Mouse (Mus musculus): ENCODE measurements around the gene Celf2. TPM values are rescaled to one million over a fixed set of nuclear protein-coding genes. Genes with fewer than 3 reads are reported as not detected.

The Celf2 gene
- polyA plus RNA-seq, 1 experiment from 2014 or later: 16.5 TPM

GRCm38 (mm10) chr2:6604347-6604746, 905.0 kb downstream of the Celf2 start:
- Histone ChIP-seq H3K9ac (replicated peaks; ENCODE audit: low read length) (no peak overlapping the region), H3K4me3 (ENCODE audit: low read length) (no peak overlapping the region), H3K27me3 (ENCODE audit: insufficient read depth, low read length) (no peaks in the 10 kb centered on the region), H3K27ac (ENCODE audit: low read length) (no peak overlapping the region), H3K4me1 (ENCODE audit: insufficient read depth, low read length) (no peaks in the 10 kb centered on the region), H3K36me3 (ENCODE audit: insufficient read depth, low read length) (no peaks in the 10 kb centered on the region), H3K9me3 (ENCODE audit: low read length) (no peaks in the 10 kb centered on the region), H3K4me2 (replicated peaks; ENCODE audit: low read depth, low read length) (no peak overlapping the region)
- WGBS: 91% methylated on average over 2 of the region's 2 CpGs
- ATAC-seq (ENCODE audit: low FRiP score, low TSS enrichment): no peak

DNA sequence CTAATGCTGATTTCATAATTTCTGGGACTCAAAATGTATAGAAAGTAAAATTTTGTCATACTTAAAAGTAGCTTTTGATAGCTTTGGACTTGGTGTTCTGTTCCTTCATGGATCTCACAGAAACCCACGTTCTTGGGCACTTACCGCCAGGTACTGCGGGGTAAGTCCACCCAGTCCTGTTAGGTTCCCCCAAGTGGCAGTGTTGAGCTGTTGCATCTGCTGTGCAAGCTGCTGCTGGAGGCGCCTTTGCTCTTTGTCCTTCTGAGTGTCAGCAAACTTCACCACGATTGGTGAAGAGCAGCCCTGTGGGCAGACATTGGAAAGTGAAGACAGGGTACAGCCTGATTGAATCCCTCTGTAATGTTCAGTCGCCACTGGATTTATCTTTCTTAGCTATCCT, 905.5 kb downstream of the Celf2 start:
- Histone ChIP-seq H3K27me3 (ENCODE audit: insufficient read depth, low read length) (no peaks in the 10 kb centered on the region), H3K4me3 (ENCODE audit: low read length) (no peak overlapping the region), H3K27ac (ENCODE audit: low read length) (no peak overlapping the region), H3K9ac (replicated peaks; ENCODE audit: low read length) (no peak overlapping the region), H3K9me3 (ENCODE audit: low read length) (no peaks in the 10 kb centered on the region), H3K4me1 (ENCODE audit: insufficient read depth, low read length) (no peaks in the 10 kb centered on the region), H3K36me3 (ENCODE audit: insufficient read depth, low read length) (no peaks in the 10 kb centered on the region), H3K4me2 (replicated peaks; ENCODE audit: low read depth, low read length) (no peak overlapping the region)
- ATAC-seq (ENCODE audit: low FRiP score, low TSS enrichment): no peak
- WGBS: 72% methylated on average over 6 of the region's 6 CpGs

DNA sequence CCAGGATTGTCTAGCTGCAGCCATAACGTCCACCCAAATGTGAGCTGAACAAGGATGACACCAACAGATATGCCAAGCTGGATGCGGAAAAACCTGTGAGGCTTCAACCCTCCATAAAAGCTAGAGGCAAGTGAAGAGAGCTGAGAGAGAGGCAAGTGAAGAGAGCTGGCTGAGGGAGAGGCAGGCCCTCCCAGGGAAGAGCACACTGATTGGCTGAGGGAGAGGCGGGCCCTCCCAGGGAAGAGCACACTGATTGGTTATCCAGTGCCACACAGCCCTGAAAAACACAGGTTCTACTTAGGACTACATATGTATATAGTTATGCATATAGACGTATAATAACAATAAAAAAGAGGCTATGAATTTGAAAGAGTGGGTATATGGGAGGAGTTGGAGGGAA, 907.2 kb downstream of the Celf2 start:
- no peak overlapping the region for H3K27ac ChIP-seq (ENCODE audit: low read length)
- 94% methylated on average over 4 of the region's 4 CpGs for WGBS
- no peak overlapping the region for H3K4me3 ChIP-seq (ENCODE audit: low read length)
- H3K4me2 ChIP-seq (replicated peaks; ENCODE audit: low read depth, low read length): no peak overlapping the region
- no peaks in the 10 kb centered on the region for H3K9me3 ChIP-seq (ENCODE audit: low read length)
- no peaks in the 10 kb centered on the region for H3K4me1 ChIP-seq (ENCODE audit: insufficient read depth, low read length)
- ATAC-seq (ENCODE audit: low FRiP score, low TSS enrichment): no peak
- no peaks in the 10 kb centered on the region for H3K27me3 ChIP-seq (ENCODE audit: insufficient read depth, low read length)
- H3K36me3 ChIP-seq (ENCODE audit: insufficient read depth, low read length): no peaks in the 10 kb centered on the region
- H3K9ac ChIP-seq (replicated peaks; ENCODE audit: low read length): no peak overlapping the region

GRCm38 (mm10) chr2:6598879-6599167, 910.5 kb downstream of the Celf2 start:
- no peak overlapping the region for H3K9ac ChIP-seq (replicated peaks; ENCODE audit: low read length)
- H3K4me1 ChIP-seq (ENCODE audit: insufficient read depth, low read length): no peaks in the 10 kb centered on the region
- no peak overlapping the region for H3K4me3 ChIP-seq (ENCODE audit: low read length)
- no peak overlapping the region for H3K4me2 ChIP-seq (replicated peaks; ENCODE audit: low read depth, low read length)
- WGBS: 89% methylated on average over 1 of the region's 1 CpGs
- H3K36me3 ChIP-seq (ENCODE audit: insufficient read depth, low read length): no peaks in the 10 kb centered on the region
- no peaks in the 10 kb centered on the region for H3K9me3 ChIP-seq (ENCODE audit: low read length)
- no peaks in the 10 kb centered on the region for H3K27me3 ChIP-seq (ENCODE audit: insufficient read depth, low read length)
- no peak overlapping the region for H3K27ac ChIP-seq (ENCODE audit: low read length)
- ATAC-seq (ENCODE audit: low FRiP score, low TSS enrichment): no peak

DNA sequence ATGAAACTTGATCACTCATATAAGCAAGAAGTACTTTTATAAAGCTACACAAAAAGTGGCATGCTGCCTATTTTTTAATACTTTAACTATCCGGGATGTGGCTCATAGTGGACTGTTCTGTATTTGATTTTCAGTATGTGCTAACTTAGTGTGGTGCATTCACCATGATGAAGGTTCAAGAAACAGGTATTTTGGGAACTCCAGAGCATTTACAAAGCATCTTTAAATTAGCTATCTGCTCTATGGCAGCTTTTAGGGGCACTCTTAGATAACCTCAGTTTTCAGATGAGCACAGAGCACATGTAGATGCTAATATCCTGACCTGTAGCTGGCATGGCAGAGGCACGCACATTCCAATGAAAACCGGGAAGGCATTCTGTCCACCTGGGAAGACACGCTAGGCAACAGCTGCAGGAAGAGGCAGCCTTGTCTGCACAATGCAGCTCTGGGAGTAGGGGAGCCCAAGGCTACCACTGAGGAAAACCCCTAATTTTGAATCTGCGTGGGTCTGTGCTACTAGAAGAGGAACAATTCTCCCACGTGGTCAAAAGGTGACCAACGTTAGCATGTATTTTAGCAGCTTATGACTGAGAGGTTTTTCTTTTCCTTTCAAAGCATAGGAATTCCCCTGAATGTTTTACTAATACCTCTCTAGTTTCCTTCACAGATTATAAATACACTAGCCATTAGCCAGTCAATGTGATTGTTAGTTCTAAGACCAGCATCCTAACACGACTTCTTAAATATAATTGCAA, 911.1 kb downstream of the Celf2 start:
- no peak for ATAC-seq (ENCODE audit: low FRiP score, low TSS enrichment)
- Histone ChIP-seq H3K9me3 (ENCODE audit: low read length) (no peaks in the 10 kb centered on the region), H3K4me1 (ENCODE audit: insufficient read depth, low read length) (no peaks in the 10 kb centered on the region), H3K4me2 (replicated peaks; ENCODE audit: low read depth, low read length) (no peak overlapping the region), H3K27ac (ENCODE audit: low read length) (no peak overlapping the region), H3K4me3 (ENCODE audit: low read length) (no peak overlapping the region), H3K9ac (replicated peaks; ENCODE audit: low read length) (no peak overlapping the region), H3K36me3 (ENCODE audit: insufficient read depth, low read length) (no peaks in the 10 kb centered on the region), H3K27me3 (ENCODE audit: insufficient read depth, low read length) (no peaks in the 10 kb centered on the region)
- WGBS: 84% methylated on average over 8 of the region's 8 CpGs

DNA sequence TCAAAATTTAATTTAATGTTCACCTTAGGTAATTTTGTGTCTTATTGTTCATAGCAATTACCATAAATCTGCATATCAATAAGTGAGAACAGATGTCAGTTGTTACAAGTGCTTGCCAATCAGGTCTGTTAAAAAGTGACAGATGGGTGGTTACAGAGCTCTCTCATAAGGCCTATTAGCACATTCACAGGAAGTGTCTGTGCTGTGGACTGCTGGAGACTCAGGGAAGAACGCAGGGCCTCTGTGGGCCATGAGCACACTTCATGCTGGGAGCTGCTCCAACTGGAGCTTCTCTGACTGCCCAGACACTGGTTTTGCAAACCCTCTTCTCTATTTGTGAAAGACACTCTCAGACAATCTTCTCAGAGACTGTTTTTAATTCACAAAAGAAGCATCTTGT, 914.6 kb downstream of the Celf2 start:
- Histone ChIP-seq H3K36me3 (ENCODE audit: insufficient read depth, low read length) (no peaks in the 10 kb centered on the region), H3K9me3 (ENCODE audit: low read length) (no peaks in the 10 kb centered on the region), H3K4me2 (replicated peaks; ENCODE audit: low read depth, low read length) (no peak overlapping the region), H3K4me1 (ENCODE audit: insufficient read depth, low read length) (no peaks in the 10 kb centered on the region), H3K27me3 (ENCODE audit: insufficient read depth, low read length) (no peaks in the 10 kb centered on the region), H3K9ac (replicated peaks; ENCODE audit: low read length) (no peak overlapping the region), H3K4me3 (ENCODE audit: low read length) (no peak overlapping the region), H3K27ac (ENCODE audit: low read length) (no peak overlapping the region)
- 41% methylated on average over 1 of the region's 1 CpGs for WGBS
- ATAC-seq (ENCODE audit: low FRiP score, low TSS enrichment): no peak

DNA sequence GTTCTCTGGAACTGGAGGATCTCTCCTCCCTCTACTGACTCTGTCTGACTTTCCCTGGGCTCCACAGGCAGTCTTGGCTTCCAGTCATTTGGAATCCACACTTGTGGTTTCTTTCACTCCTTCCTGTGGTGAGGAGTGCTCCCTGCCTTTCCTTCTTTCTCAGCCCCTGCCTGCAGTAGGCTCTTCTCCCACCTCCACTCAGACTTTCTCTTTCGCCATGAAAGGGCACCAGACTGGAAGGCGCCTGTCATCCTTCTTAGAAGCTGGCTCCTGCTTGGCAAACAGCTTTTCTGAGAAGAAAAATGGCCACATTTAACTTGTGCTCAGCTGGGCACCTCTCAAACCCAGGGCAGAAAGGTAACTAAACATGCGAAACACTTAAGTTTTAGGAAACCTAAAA, 915.2 kb downstream of the Celf2 start:
- H3K27ac ChIP-seq (ENCODE audit: low read length): no peak overlapping the region
- WGBS: 89% methylated on average over 3 of the region's 3 CpGs

DNA sequence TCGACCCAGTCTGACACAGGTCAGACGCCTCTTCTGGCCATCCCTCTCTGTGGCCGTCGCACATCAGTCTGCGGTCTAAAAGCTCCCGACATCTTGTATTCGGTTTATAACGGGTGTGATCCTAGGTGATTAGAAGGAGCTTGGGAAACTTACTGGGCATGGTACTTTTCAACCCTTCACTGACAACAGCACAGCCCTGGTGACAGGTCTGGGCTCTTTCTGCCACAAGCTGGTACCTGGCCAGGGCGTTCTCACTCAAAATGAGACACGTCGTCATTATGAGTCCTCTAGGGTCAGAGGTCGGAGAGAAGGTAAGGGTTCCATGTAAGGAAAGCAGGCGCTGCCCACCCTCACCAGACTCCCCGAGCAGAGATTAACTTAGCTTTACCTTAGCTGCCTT, 915.6 kb downstream of the Celf2 start:
- WGBS: 81% methylated on average over 14 of the region's 14 CpGs

More for the DNA sequence above, 915.2 kb downstream of the Celf2 start:
- no peaks in the 10 kb centered on the region for H3K36me3 ChIP-seq (ENCODE audit: insufficient read depth, low read length)
- no peaks in the 10 kb centered on the region for H3K27me3 ChIP-seq (ENCODE audit: insufficient read depth, low read length)
- H3K9ac ChIP-seq (replicated peaks; ENCODE audit: low read length): no peak overlapping the region
- H3K4me3 ChIP-seq (ENCODE audit: low read length): no peak overlapping the region
- no peak overlapping the region for H3K4me2 ChIP-seq (replicated peaks; ENCODE audit: low read depth, low read length)
- no peaks in the 10 kb centered on the region for H3K9me3 ChIP-seq (ENCODE audit: low read length)
- H3K4me1 ChIP-seq (ENCODE audit: insufficient read depth, low read length): no peaks in the 10 kb centered on the region
- no peak for ATAC-seq (ENCODE audit: low FRiP score, low TSS enrichment)

GRCm38 (mm10) chr2:6586122-6586681, 923.2 kb downstream of the Celf2 start:
- Histone ChIP-seq H3K4me2 (replicated peaks; ENCODE audit: low read depth, low read length) (no peak overlapping the region), H3K4me3 (ENCODE audit: low read length) (no peak overlapping the region), H3K9ac (replicated peaks; ENCODE audit: low read length) (no peak overlapping the region), H3K36me3 (ENCODE audit: insufficient read depth, low read length) (no peaks in the 10 kb centered on the region), H3K27me3 (ENCODE audit: insufficient read depth, low read length) (no peaks in the 10 kb centered on the region), H3K27ac (ENCODE audit: low read length) (no peak overlapping the region), H3K9me3 (ENCODE audit: low read length) (no peaks in the 10 kb centered on the region), H3K4me1 (ENCODE audit: insufficient read depth, low read length) (no peaks in the 10 kb centered on the region)
- WGBS: 89% methylated on average over 10 of the region's 10 CpGs
- no peak for ATAC-seq (ENCODE audit: low FRiP score, low TSS enrichment)

More for the DNA sequence above, 915.6 kb downstream of the Celf2 start:
- H3K4me2 ChIP-seq (replicated peaks; ENCODE audit: low read depth, low read length): no peak overlapping the region
- no peak overlapping the region for H3K9ac ChIP-seq (replicated peaks; ENCODE audit: low read length)
- no peak for ATAC-seq (ENCODE audit: low FRiP score, low TSS enrichment)
- H3K36me3 ChIP-seq (ENCODE audit: insufficient read depth, low read length): no peaks in the 10 kb centered on the region
- no peaks in the 10 kb centered on the region for H3K4me1 ChIP-seq (ENCODE audit: insufficient read depth, low read length)
- H3K9me3 ChIP-seq (ENCODE audit: low read length): no peaks in the 10 kb centered on the region
- H3K27me3 ChIP-seq (ENCODE audit: insufficient read depth, low read length): no peaks in the 10 kb centered on the region
- H3K4me3 ChIP-seq (ENCODE audit: low read length): no peak overlapping the region
- H3K27ac ChIP-seq (ENCODE audit: low read length): no peak overlapping the region

GRCm38 (mm10) chr2:6585069-6585754, 924.2 kb downstream of the Celf2 start:
- 77% methylated on average over 7 of the region's 7 CpGs for WGBS
- no peaks in the 10 kb centered on the region for H3K27me3 ChIP-seq (ENCODE audit: insufficient read depth, low read length)
- H3K27ac ChIP-seq (ENCODE audit: low read length): no peak overlapping the region
- H3K36me3 ChIP-seq (ENCODE audit: insufficient read depth, low read length): no peaks in the 10 kb centered on the region
- H3K4me2 ChIP-seq (replicated peaks; ENCODE audit: low read depth, low read length): no peak overlapping the region
- H3K4me1 ChIP-seq (ENCODE audit: insufficient read depth, low read length): no peaks in the 10 kb centered on the region
- ATAC-seq (ENCODE audit: low FRiP score, low TSS enrichment): no peak
- H3K9me3 ChIP-seq (ENCODE audit: low read length): no peaks in the 10 kb centered on the region
- no peak overlapping the region for H3K4me3 ChIP-seq (ENCODE audit: low read length)
- no peak overlapping the region for H3K9ac ChIP-seq (replicated peaks; ENCODE audit: low read length)

Data from kidney, embryonic 16.5 days (tissue).